Mouse (Mus musculus) B cell, adult 2 months (primary cell): ENCODE data around the gene Oxct2b.
"Not testable (repeated sequence)": the region's sequence is repeated elsewhere in the genome, so short reads cannot be mapped to it uniquely, and the experiment has no call there.

Experiments used
- DNase-seq, 2 experiments: peaks; one replicate each; pipeline ENCODE4 v3.0.0; 2022

Oxct2b gene

DNA sequence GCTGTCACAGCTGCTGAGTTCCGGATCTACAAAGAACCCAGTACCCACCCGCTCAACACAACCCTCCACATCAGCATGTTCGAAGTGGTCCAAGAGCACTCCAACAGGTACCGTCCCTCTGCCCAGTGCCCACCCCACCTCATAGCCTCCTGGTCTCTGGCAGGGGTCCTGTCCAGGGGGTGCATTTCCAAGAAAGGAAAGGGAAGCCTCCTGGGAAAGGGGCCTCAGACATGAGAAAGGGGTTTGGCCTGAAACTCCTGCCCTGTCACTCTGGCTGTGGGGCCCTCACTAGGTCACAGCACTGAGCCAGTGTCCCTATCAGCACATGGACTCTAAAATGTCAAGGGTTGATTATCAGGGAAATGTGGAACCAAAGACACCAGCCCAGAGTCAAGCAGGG, 1.4 kb upstream of the Oxct2b start:
- DNase-seq: not testable (repeated sequence)

DNA sequence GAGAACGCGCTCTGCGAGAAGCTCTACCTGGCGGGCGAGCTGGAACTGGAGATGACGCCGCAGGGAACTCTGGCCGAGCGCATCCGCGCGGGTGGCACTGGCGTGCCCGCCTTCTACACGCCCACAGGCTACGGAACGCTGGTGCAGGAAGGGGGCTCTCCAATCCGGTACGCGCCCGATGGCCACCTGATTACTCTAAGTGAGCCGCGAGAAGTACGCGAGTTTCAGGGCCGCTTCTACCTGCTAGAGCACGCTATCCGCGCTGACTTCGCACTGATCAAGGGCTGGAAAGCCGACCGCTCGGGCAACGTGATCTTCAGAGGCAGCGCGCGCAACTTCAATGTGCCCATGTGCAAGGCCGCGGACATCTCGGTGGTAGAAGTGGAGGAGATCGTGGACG, 574 bp downstream of the Oxct2b start:
- DNase-seq: not testable (repeated sequence)

DNA sequence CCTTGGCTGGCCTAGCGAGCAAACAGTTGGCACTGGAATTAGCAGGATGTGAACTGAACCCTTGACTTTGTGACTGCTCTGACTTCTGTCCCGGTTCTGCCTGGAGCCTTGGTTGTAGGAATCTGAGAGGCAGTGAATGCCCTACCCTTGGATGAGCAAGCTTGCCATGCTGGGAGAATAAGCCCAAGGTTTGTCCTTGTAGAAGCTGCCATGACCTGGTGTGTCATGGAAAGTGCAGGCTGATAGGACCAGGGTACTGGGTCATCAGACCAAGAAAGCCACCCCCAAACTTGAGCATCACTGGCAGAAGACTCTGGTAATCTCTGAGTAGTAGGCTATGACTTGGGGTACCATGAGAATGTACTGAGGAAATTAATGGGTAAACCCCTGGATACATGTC, 5.2 kb downstream of the Oxct2b start:
- DNase-seq: no peak

DNA sequence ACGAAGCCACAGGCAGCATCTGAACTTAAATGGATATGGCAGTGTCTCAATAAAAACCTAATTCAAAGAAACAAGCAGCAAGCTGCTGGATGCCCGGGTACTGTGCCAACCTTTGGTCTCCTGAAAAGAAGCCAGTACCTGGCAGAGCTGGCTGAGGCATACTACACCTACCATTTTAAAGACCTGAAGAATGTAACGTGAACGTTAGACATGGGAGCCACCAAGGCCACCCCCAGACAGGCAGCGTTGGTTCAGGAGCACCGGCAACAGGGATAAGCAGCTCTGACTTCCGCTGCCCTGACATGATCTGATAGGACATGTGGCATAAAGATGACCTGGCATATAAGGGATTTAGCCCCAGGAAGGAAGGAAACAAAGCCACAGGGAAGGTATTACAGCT, 10.6 kb downstream of the Oxct2b start:
- DNase-seq: no peak

DNA sequence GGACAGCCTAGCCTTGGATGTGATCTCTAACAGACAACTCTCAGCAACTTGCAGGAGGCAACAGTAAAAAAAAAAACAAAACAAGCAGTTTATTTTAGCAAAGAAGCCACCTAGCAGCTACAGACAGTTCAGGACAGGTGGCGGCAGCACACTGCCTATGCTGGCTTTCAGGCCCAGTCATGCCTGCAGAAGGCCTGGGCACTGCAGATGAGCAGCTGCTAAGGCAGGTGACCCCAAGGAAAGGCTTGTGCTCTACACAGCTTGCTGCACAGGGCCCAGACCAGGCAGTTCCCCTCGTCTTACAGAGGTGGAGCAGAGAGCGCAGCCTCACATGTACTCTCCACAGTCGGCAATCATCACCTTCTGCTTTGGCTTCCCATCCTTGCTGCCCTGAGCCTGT, 11.0 kb downstream of the Oxct2b start:
- DNase-seq: no peak

DNA sequence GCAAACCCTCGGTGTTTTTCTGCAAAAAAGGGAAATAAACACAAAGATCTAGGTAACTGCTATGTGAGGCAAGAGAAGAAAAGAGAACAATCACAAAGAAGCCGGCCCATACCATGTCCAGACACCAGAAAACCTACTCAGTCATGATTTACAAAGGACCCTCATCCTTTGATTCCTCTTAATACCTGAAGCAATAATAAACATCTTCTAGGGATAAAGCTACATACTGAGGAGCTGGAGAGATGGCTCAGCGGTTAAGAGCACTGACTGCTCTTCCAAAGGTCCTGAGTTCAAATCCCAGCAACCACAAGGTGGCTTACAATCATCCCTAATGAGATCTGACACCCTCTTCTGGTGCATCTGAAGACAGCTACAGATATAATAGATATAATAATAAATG, 21.5 kb downstream of the Oxct2b start:
- no peak for DNase-seq

DNA sequence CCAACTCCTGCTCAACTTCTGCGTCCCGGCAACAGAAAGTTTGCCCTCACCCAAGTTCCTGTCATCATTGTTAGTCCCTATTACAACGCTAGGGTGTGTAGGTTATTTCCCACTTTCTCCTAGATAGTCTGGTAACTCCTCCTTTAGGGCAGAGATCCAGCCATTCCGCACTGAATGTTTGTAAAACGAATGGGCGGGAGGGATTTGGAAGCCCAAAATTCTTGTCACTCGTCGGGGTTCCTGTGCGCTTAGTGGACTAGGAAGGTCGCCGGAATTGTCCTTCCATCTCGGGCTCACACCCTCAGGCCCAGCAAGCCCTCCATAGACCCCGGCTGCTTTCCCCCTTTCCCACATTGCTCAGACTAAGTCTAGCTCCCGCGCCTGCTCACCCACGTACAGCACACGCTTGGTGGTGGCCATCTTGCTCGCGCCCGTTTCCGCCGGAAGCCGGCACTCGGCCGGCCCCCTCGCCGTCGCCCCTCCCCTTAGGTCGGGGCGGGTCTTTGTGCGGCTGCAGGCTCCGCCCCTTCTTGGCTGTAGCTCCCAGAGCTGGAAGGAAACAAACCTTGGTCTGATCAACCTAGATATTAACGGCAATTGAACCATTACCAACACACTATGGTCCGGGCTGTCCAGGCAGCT, 23.6 kb downstream of the Oxct2b start, which contains the start of gene Ppie:
Gene Ppie (minus strand): TSS at position 439 of the 642 bp plus-strand sequence.
- peak; percentile 79 to 81 for DNase-seq

DNA sequence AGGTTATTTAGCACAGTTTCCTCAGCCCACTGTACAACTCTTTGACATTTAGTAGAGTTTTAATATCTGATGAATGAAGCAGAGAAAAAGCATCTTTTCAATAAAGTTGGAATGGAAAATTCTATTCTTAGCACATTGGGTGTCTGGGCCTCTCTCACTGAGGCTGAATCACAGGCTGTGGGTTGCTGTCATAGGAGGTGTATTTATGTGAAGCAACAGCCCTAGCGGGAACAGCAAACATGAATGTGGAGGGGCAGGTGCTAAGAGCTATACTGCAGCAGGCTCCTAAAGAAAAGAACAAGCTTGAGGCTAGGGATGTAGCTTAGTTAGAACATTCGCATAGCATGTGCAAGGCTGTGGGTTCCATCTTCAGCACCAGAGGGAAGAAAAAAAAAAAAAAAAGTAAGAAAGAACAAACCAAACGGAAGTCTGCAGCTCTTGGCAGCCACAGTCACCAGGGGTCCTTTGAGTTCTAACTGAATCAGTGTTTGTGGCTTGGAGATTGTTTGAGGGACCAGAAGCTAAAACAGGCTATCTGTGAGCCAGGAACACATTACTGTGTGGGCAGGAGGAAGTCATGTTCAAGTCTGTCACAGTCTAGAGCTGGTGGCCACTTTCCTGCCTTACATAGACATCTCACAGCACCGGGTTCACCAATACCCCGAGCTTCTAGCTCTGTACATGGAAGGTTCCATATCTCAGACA, 31.5 kb downstream of the Oxct2b start:
- no peak for DNase-seq

DNA sequence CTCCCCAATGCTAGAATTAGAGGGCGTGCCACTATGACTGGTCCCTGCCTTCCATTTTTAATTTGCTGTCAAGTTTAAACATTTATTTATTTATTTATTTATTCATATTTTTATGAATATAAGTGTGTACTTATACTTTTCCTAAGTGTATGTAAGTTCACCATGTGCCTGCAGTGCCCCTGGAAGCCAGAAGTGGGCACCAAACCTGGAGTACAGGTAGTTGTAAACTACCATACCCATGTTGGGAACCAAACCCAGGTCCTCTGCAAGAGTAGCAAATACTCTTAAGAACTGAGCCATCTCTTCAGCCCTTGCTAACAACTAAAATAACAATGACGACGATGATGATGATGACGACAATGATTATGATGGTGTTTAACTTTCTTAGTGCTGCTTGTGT, 35.9 kb downstream of the Oxct2b start:
- DNase-seq: no peak

DNA sequence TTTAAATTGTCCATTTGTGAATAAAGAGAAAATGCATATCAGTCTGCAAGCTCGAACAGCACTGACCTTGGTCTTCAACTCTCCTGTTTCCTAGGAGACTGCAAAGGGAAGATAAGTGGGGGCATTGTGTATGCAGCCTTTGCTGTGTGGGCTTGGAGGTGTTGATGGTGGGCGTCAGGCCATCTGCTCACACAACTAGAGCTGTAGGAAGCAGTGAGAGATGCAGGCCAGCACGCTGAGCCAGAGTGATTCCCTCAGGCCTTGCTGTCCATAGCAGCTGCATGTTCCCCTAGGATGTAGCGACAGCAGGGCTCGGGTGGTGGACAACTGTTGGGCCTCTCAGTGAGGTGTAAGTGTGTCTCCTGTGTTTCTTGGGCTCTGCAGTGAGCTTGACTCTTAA, 36.9 kb downstream of the Oxct2b start:
- no peak for DNase-seq

DNA sequence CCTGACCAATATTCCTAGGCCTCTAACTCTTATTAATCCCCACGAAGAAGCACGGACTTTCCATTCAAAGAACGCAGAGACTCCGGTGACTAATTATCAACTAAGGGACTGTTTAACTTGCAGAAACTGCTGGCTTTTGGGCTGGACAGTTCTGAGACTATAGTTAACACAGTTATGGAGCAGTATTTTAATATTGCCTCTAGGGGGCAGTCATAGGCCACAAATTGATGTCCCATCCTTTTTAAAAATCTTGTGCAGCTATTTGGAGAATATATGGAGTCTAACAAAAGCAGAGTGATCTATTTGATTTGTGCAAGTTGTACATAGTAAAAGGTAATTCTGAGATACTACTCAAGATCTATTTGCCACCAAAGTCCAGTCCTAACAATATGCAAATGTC, 38.9 kb downstream of the Oxct2b start:
- DNase-seq: peak; percentile 11 to 17

DNA sequence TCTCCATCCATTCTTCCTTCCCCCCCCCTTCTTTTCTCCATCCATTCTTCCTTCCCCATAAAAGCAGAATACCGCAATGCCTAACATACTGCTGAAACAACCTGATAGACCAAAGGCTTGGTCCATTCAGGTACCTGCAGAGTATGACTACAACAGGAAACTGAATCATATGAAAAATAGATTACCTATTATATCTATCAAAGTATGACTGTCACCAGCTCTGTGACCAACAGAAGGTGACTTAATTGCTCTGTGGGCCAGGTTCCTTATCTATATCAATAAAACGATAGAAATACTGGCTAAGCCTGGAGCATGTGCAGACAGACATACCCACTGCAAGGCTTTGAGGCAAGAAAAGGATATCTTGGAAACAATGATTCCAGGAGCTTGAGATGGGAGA, 39.4 kb downstream of the Oxct2b start:
- no peak for DNase-seq

DNA sequence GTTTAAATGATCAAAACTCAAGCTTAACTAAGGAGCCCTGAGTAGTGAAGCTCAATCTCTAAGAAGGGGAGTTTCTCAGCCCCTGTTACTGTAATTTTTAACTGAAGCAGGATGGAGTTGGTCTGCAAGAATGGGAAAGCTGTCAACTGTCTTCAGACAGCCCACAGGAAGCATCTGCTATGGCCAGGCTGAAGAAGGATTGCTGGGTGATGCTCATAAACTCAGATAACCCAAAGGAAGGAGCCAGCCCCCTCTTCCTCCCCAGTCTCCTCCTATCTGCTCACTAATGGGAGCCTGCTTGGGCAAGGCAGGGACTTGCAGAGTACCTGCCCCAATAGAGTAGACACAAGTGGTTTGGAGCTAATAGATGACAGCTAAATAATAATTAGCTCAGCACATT, 39.8 kb downstream of the Oxct2b start:
- DNase-seq: no peak

DNA sequence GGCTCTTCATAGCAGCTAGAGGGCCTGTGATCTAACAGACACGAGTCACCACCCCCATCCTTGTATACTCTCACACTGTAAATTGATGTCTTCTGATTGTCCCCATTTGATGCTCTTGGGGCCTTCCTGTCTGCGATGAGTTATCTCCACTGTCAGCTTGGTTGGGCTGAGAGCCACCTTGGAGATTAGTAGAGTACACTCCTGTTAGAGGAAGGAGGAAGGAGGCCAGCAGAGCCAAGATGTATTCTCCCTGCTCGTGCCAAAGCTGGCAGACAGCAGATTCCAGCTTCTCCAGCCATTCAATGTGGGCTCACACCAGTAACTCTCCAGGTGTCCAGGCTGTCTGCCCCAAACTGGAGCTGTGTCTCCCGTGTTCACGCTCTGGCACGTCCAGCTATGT, 44.5 kb downstream of the Oxct2b start:
- DNase-seq: no peak

DNA sequence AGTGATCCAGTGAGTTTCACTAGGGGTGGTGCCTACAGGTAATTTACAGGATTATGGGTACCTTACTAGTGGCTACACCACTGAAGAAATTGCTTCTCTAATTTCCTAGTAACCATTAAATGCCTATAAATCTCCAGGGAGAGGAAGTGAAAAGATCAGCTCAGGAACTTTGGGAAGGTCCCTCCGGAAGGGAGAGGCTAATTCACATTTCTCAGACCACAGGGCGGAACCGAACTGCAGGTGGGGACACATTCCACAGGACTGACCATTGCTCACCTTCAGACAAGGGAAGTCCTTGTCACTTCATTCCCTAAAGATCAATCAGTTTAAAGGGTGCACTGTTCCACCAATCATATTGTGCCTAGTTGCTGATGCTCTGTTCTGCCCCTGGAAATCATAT, 45.2 kb downstream of the Oxct2b start:
- DNase-seq: not testable (repeated sequence)

DNA sequence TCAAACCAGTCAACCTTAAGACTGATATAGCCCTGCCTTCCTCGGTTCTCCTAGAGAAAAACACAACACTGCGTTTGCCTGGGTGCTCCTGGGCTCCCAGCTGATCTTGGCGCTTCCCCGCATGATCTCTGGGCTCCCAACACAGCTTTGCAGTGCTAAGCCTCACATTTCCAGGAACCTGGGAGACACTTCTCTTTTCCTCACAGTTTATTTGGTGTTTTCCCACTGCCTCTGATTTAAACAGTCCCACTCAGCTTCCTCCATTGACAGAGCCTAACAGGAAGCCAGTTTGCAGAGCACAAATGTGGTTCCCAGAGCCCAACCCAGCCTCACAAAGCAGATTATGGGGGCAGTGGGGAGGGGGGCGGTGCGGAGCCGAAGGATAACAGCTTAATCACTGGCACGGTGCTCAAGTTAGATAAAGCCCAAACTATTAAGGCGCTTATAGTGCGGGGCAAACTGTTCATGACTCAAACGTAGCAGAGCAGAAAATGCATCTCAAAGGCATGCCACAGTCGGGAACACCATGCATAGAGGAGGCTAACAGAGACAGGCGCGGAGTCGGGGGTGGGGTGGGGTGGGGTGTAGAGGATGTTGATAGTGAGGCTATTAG, 46.3 kb downstream of the Oxct2b start:
- no peak for DNase-seq

DNA sequence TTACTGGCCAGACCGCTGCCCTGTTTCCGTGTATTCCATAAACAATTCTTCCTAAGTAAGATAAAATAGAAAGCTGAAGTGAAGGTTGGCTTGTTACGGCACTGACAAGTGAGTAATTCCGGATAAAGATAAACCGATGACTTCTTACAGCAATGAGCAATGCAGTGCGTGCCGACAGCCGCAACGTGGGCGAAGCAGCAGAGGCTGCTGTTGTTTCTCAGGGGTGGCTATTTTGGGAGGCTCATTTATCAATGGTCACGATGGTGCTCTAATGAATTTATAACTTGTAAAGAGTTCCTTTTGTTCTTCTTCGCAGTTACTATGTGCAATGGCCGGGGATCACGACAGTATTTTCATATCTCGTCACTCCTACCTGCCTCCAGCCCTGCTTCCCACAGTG, 48.1 kb downstream of the Oxct2b start:
- no peak for DNase-seq
